Mouse (Mus musculus) megakaryocyte, adult 5-6 weeks (primary cell): ENCODE data around the gene 4930544G11Rik. TPM values are rescaled to one million over a fixed set of nuclear protein-coding genes. Genes with fewer than 3 reads are reported as not detected.

Source experiments
- ATAC-seq: 2 replicates; pipeline ENCODE4 v1.8.0; 2016; ENCODE audit warnings: mild to moderate bottlenecking, inconsistent platforms; ENCODE audit not compliant: poor library complexity, severe bottlenecking
- total RNA-seq, 2 experiments: library from RNA; stranded (forward) in 1 of 2; stranded (reverse) in 1 of 2; fragments of 153-499, 151-499 nt in 1 of 2; fragments of 221-1000, 200-1000 nt in 1 of 2; gene quantifications; 2 replicates each; pipeline versions ENCODE4 v1.2.3 to v1.2.4; 2015 to 2017

4930544G11Rik gene
- total RNA-seq (2015) (not detected in 2 replicates), total RNA-seq (2017) (not detected in 2 replicates)

GRCm38 (mm10) chr6:65952309-65952708 lies at the start of gene 4930544G11Rik:
TSS of gene 4930544G11Rik (plus strand) at chr6:65952609.
- no peak for ATAC-seq

- no peak for ATAC-seq
These were observed 45.7 kb upstream of the 4930544G11Rik start for GRCm38 (mm10) chr6:65906657-65907182.

GRCm38 (mm10) chr6:65915421-65915820 lies 37.0 kb upstream of the 4930544G11Rik start:
- no peak for ATAC-seq

- no peak for ATAC-seq
These were observed 30.7 kb upstream of the 4930544G11Rik start for GRCm38 (mm10) chr6:65921703-65922102.

GRCm38 (mm10) chr6:65923501-65924084 lies 28.8 kb upstream of the 4930544G11Rik start:
- ATAC-seq, result no peak

GRCm38 (mm10) chr6:65925737-65926333 lies 26.6 kb upstream of the 4930544G11Rik start:
- no peak for ATAC-seq

GRCm38 (mm10) chr6:65930523-65930922 lies 21.9 kb upstream of the 4930544G11Rik start:
- ATAC-seq, result no peak

GRCm38 (mm10) chr6:65932776-65933175 lies 19.6 kb upstream of the 4930544G11Rik start:
- no peak for ATAC-seq

GRCm38 (mm10) chr6:65933177-65933576 lies 19.2 kb upstream of the 4930544G11Rik start:
- ATAC-seq, result no peak

- ATAC-seq, result no peak
These were observed 16.7 kb upstream of the 4930544G11Rik start for GRCm38 (mm10) chr6:65935566-65936281.

GRCm38 (mm10) chr6:65950492-65950891 lies 1.9 kb upstream of the 4930544G11Rik start:
- ATAC-seq, result no peak

- ATAC-seq, result no peak
These were observed 17.1 kb downstream of the 4930544G11Rik start for GRCm38 (mm10) chr6:65969386-65970111.

GRCm38 (mm10) chr6:65970410-65970809 lies 18.0 kb downstream of the 4930544G11Rik start:
- ATAC-seq, result no peak

GRCm38 (mm10) chr6:65992081-65992480 lies 39.7 kb downstream of the 4930544G11Rik start:
- no peak for ATAC-seq

- ATAC-seq, result no peak
These were observed 45.9 kb downstream of the 4930544G11Rik start for GRCm38 (mm10) chr6:65998343-65998742.

Other genes with a start within 250 kb of the 4930544G11Rik start
- gene Prdm5, start 173.6 kb upstream of the 4930544G11Rik start, total RNA-seq (2015), result 0.98 and 3.5 TPM in 2 replicates
- gene Prdm5, start 173.6 kb upstream of the 4930544G11Rik start, total RNA-seq (2017), result 1.1 and 2.0 TPM in 2 replicates